Mouse (Mus musculus) CH12.LX (cell line): Measurements from ENCODE around the gene Gm20388. TPM values are rescaled to one million over a fixed set of nuclear protein-coding genes. Genes with fewer than 3 reads are reported as not detected.

Experiments used
- DNase-seq: peaks from one replicate; pipeline ENCODE4 v3.0.0-alpha.2; 2013; ENCODE audit errors: extremely low read depth
- H3K27ac ChIP-seq: 2 replicates; pipeline ENCODE4 v1.5.1; 2012; ENCODE audit warnings: low read depth, mild to moderate bottlenecking, control low read depth, moderate library complexity; ENCODE audit not compliant: insufficient read depth
- H3K27me3 ChIP-seq: replicated peaks from 2 replicates; pipeline ENCODE3; 2012; ENCODE audit warnings: inconsistent platforms
- H3K36me3 ChIP-seq, 2 experiments: replicated peaks in 1 of 2; 2 replicates each; pipeline versions ENCODE3 to v1.6.1; 2012; ENCODE audit warnings: inconsistent platforms in 1 of 2, low read length in 1 of 2, mild to moderate bottlenecking in 1 of 2, mixed read lengths in 1 of 2, moderate library complexity in 1 of 2; ENCODE audit not compliant: control insufficient read depth in 1 of 2, insufficient read depth in 1 of 2
- H3K4me1 ChIP-seq, 2 experiments: 2 replicates each; pipeline ENCODE4 v1.6.1; 2012; ENCODE audit warnings: inconsistent platforms in 1 of 2, moderate library complexity in 1 of 2; ENCODE audit not compliant: insufficient read depth in 2 of 2, control insufficient read depth in 1 of 2
- H3K4me2 ChIP-seq: 2 replicates; pipeline ENCODE4 v1.6.1; 2012; ENCODE audit warnings: low read depth, mild to moderate bottlenecking, control low read depth; ENCODE audit not compliant: poor library complexity, insufficient read depth, severe bottlenecking
- H3K4me3 ChIP-seq, 3 experiments: fragments of 150-350 bp in 1 of 3; sonication (generic) in 1 of 3; replicated peaks in 1 of 3; 2 replicates each; pipeline versions ENCODE3 to v1.5.1; 2011 to 2012; ENCODE audit warnings: low read depth in 2 of 3, low read length in 2 of 3, mild to moderate bottlenecking in 2 of 3, moderate library complexity in 2 of 3, control low read depth in 1 of 3, improper control_type of control experiment in 1 of 3, inconsistent platforms in 1 of 3, mixed read lengths in 1 of 3; ENCODE audit not compliant: poor library complexity in 1 of 3
- H3K79me2 ChIP-seq: replicated peaks from 2 replicates; pipeline ENCODE4 v1.6.1; 2012; ENCODE audit warnings: mild to moderate bottlenecking, moderate library complexity; ENCODE audit not compliant: control insufficient read depth, poor library complexity, insufficient read depth, severe bottlenecking; ENCODE audit errors: extremely low read depth
- H3K9ac ChIP-seq: 2 replicates; pipeline ENCODE4 v1.6.1; 2012; ENCODE audit warnings: low read depth, mild to moderate bottlenecking, control low read depth, moderate library complexity; ENCODE audit not compliant: insufficient read depth
- H3K9me3 ChIP-seq: replicated peaks from 2 replicates; pipeline ENCODE3; 2012; ENCODE audit warnings: low read length, inconsistent platforms, mixed read lengths
- BHLHE40 ChIP-seq: IDR thresholded peaks from 2 replicates; pipeline ENCODE4 v1.6.1; 2011; ENCODE audit warnings: mild to moderate bottlenecking, low read depth, low read length, improper control_type of control experiment
- CHD1 ChIP-seq: IDR thresholded peaks from 2 replicates; pipeline ENCODE4 v1.6.1; 2012; ENCODE audit warnings: low read depth, low read length, improper control_type of control experiment, inconsistent platforms
- ELF1 ChIP-seq: IDR thresholded peaks from 2 replicates; pipeline ENCODE4 v1.6.1; 2014; ENCODE audit warnings: low read depth, mild to moderate bottlenecking, inconsistent platforms, low read length, improper control_type of control experiment
- EP300 ChIP-seq: IDR thresholded peaks from 2 replicates; pipeline ENCODE4 v1.6.1; 2011; ENCODE audit warnings: low read length, improper control_type of control experiment
- MAX ChIP-seq: IDR thresholded peaks from 2 replicates; pipeline ENCODE4 v1.6.1; 2011; ENCODE audit warnings: low read length, improper control_type of control experiment
- MXI1 ChIP-seq: IDR thresholded peaks from 2 replicates; pipeline ENCODE4 v1.6.1; 2011; ENCODE audit warnings: mild to moderate bottlenecking, low read depth, low read length, improper control_type of control experiment
- NRF1 ChIP-seq: IDR thresholded peaks from 2 replicates; pipeline ENCODE4 v1.6.1; 2014; ENCODE audit warnings: low read depth, mild to moderate bottlenecking, inconsistent platforms, low read length, improper control_type of control experiment, moderate library complexity
- POLR2A ChIP-seq: IDR thresholded peaks from 2 replicates; pipeline ENCODE4 v1.6.1; 2011; ENCODE audit warnings: low read depth, mild to moderate bottlenecking, improper control_type of control experiment, low read length
- POLR2AphosphoS2 ChIP-seq: IDR thresholded peaks from 2 replicates; pipeline ENCODE4 v1.6.1; 2011; ENCODE audit warnings: low read depth, low read length, improper control_type of control experiment
- TBP ChIP-seq: conservative IDR thresholded peaks from 2 replicates; pipeline ENCODE4 v1.6.1; 2011; ENCODE audit warnings: low read depth, low read length, improper control_type of control experiment
- TCF12 ChIP-seq: IDR thresholded peaks from 2 replicates; pipeline ENCODE4 v1.6.1; 2014; ENCODE audit warnings: low read depth, mild to moderate bottlenecking, inconsistent platforms, low read length, improper control_type of control experiment
- USF1 ChIP-seq: IDR thresholded peaks from 2 replicates; pipeline ENCODE4 v1.6.1; 2014; ENCODE audit warnings: low read depth, mild to moderate bottlenecking, inconsistent platforms, low read length, improper control_type of control experiment
- ZMIZ1 ChIP-seq: IDR thresholded peaks from 2 replicates; pipeline ENCODE4 v1.6.1; 2012; ENCODE audit warnings: low read depth, mild to moderate bottlenecking, inconsistent platforms, low read length, improper control_type of control experiment
- dilution Hi-C: fragments of 300-500 bp; cut with MboI; formaldehyde crosslinking; loops from 2 replicates; pipeline ENCODE4 v1.14.3; 2020; ENCODE audit warnings: low sequenced_read_pairs; ENCODE audit not compliant: extremely low pct_unique_long_range_greater_than_20kb, extremely low pct_ligation_motif_present
- in situ Hi-C: fragments of 300-500 bp; cut with MboI; formaldehyde crosslinking; loops from 3 replicates; pipeline ENCODE4 v1.14.3; 2019; ENCODE audit warnings: low sequenced_read_pairs, low pct_ligation_motif_present, low pct_unique_long_range_greater_than_20kb, mixed read lengths
- polyA plus RNA-seq: library from polyadenylated mRNA; unstranded; fragments of >175 nt; gene quantifications from 2 replicates; pipeline ENCODE4 v1.2.1, GENCODE M21; 2012; ENCODE audit warnings: low read depth; ENCODE audit not compliant: insufficient read length
- total RNA-seq, 2 experiments: library from RNA; depleted of rRNA; stranded (reverse); fragments of 300-350 nt in 1 of 2; fragments of >200 nt in 1 of 2; gene quantifications; 2 replicates each; pipeline ENCODE4 v1.2.3; 2012 to 2014

Gm20388 gene
- total and polyA plus RNA-seq, 3 experiments: 14.8 to 26.3 (median 22.2) TPM

- H3K9ac ChIP-seq: no peak overlapping the region
- no peaks in the 10 kb centered on the region for H3K79me2 ChIP-seq
- no peak for TF ChIP-seq POLR2A
- TF ChIP-seq BHLHE40: no peak
- no peak for TF ChIP-seq USF1
- no peak for TF ChIP-seq CHD1
- TF ChIP-seq ELF1: no peak
- TF ChIP-seq, all 38 proteins: peak for 0
- Histone ChIP-seq H3K9me3 (no peaks in the 10 kb centered on the region), H3K27me3 (no peaks in the 10 kb centered on the region), H3K27ac (no peak overlapping the region), H3K4me3 (no peak overlapping the region), H3K36me3 (peaks cover 6 to 48% of the 10 kb centered on the region in 2 experiments), H3K4me1 (peaks cover 12 to 30% of the 10 kb centered on the region in 2 experiments), H3K4me2 (no peak overlapping the region)
- in situ Hi-C loops (loop anchor here (5.0 kb wide), 1 partner anchor 121 kb away; the partner anchor contains the start of gene Cbfa2t3), dilution Hi-C loops (no loop called here)
- no peak for DNase-seq
These were observed 2907.3 kb downstream of the Gm20388 start for GRCm38 (mm10) chr8:122817724-122818496.

- H3K27me3 ChIP-seq: no peaks in the 10 kb centered on the region
- no peak overlapping the region for H3K4me3 ChIP-seq
- no peak for TF ChIP-seq EP300
- TF ChIP-seq ZMIZ1: no peak
- TF ChIP-seq TBP: no peak
These were observed 2909.1 kb downstream of the Gm20388 start for GRCm38 (mm10) chr8:122819776-122820175.

GRCm38 (mm10) chr8:122824571-122824970 lies 2913.9 kb downstream of the Gm20388 start:
- dilution Hi-C loops (no loop called here), in situ Hi-C loops (no loop called here)
- no peak for DNase-seq
- Histone ChIP-seq H3K4me2 (no peak overlapping the region), H3K27ac (no peak overlapping the region), H3K79me2 (no peaks in the 10 kb centered on the region), H3K9me3 (no peaks in the 10 kb centered on the region), H3K9ac (no peak overlapping the region), H3K4me1 (peaks cover 14 to 20% of the 10 kb centered on the region in 2 experiments), H3K27me3 (no peaks in the 10 kb centered on the region), H3K36me3 (no peaks in the 10 kb centered on the region), H3K4me3 (no peak overlapping the region)
- TF ChIP-seq NRF1: no peak
- TF ChIP-seq POLR2AphosphoS2: no peak
- no peak for TF ChIP-seq MXI1
- TF ChIP-seq TCF12: no peak
- TF ChIP-seq USF1: no peak
- no peak for TF ChIP-seq MAX

More at GRCm38 (mm10) chr8:122819776-122820175, 2909.1 kb downstream of the Gm20388 start:
- Histone ChIP-seq H3K4me2 (no peak overlapping the region), H3K36me3 (peaks cover 0 to 31% of the 10 kb centered on the region in 2 experiments), H3K79me2 (no peaks in the 10 kb centered on the region), H3K9ac (no peak overlapping the region), H3K9me3 (no peaks in the 10 kb centered on the region), H3K27ac (no peak overlapping the region), H3K4me1 (peaks cover 12 to 19% of the 10 kb centered on the region in 2 experiments)
- no peak for DNase-seq
- in situ Hi-C loops (loop anchor here (5.0 kb wide), 1 partner anchor 122 kb away; the partner anchor contains the start of gene Cbfa2t3), dilution Hi-C loops (no loop called here)
